Mouse (Mus musculus) heart, embryonic 13.5 days (tissue): ENCODE data around the gene 2210016L21Rik. TPM values are rescaled to one million over a fixed set of nuclear protein-coding genes. Genes with fewer than 3 reads are reported as not detected.
A peak's percentile ranks its signal among the peaks of the same experiment; 100 is the strongest.

Experiments used
- ATAC-seq: fragments of 200-750 bp; cut with Nextera tagmentation; 2 replicates; pipeline ENCODE4 v1.8.0; 2017; ENCODE audit warnings: moderate TSS enrichment; ENCODE audit not compliant: insufficient number of reproducible peaks, low FRiP score, low TSS enrichment; ENCODE audit errors: extremely low read depth
- H3K27ac ChIP-seq: fragments of 300-500 bp; sonication (generic); replicated peaks from 2 replicates; pipeline ENCODE4 v1.5.1; 2015; ENCODE audit warnings: moderate library complexity, mild to moderate bottlenecking, inconsistent platforms
- H3K27me3 ChIP-seq: fragments of 300-500 bp; sonication (generic); replicated peaks from 2 replicates; pipeline ENCODE4 v1.6.1; 2015; ENCODE audit warnings: mild to moderate bottlenecking, inconsistent platforms
- H3K36me3 ChIP-seq: fragments of 300-500 bp; sonication (generic); 2 replicates; pipeline ENCODE4 v1.6.1; 2015; ENCODE audit warnings: mild to moderate bottlenecking, inconsistent platforms
- H3K4me1 ChIP-seq: fragments of 300-500 bp; sonication (generic); 2 replicates; pipeline ENCODE4 v1.6.1; 2015; ENCODE audit warnings: inconsistent platforms
- H3K4me2 ChIP-seq: fragments of 300-500 bp; sonication (generic); 2 replicates; pipeline ENCODE4 v1.6.1; 2015; ENCODE audit warnings: inconsistent platforms, mild to moderate bottlenecking, moderate library complexity
- H3K4me3 ChIP-seq: fragments of 300-500 bp; sonication (generic); 2 replicates; pipeline ENCODE4 v1.5.1; 2015; ENCODE audit warnings: moderate library complexity, mild to moderate bottlenecking, inconsistent platforms
- H3K9ac ChIP-seq: fragments of 300-500 bp; sonication (generic); 2 replicates; pipeline ENCODE4 v1.6.1; 2015; ENCODE audit warnings: inconsistent platforms, mild to moderate bottlenecking, moderate library complexity
- H3K9me3 ChIP-seq: fragments of 300-500 bp; sonication (generic); 2 replicates; pipeline ENCODE4 v1.6.1; 2016; ENCODE audit warnings: inconsistent platforms
- WGBS: fragments of 180-500 bp; shearing (Covaris S2); methylation state at CpG from one replicate; pipeline ENCODE4 v1.1.7; 2015; ENCODE audit warnings: mixed read lengths; 5-methylcytosine and 5-hydroxymethylcytosine counted together
- polyA plus RNA-seq: library from polyadenylated mRNA; unstranded; fragments of >200 nt; fragmentation: Nextera tagmentation; extraction: Ambion mirVana; gene quantifications from 2 replicates; pipeline ENCODE4 v1.2.1, GENCODE M21; 2015

Gene 2210016L21Rik
- polyA plus RNA-seq, 1 experiment from 2014 or later = 37.4 TPM

DNA sequence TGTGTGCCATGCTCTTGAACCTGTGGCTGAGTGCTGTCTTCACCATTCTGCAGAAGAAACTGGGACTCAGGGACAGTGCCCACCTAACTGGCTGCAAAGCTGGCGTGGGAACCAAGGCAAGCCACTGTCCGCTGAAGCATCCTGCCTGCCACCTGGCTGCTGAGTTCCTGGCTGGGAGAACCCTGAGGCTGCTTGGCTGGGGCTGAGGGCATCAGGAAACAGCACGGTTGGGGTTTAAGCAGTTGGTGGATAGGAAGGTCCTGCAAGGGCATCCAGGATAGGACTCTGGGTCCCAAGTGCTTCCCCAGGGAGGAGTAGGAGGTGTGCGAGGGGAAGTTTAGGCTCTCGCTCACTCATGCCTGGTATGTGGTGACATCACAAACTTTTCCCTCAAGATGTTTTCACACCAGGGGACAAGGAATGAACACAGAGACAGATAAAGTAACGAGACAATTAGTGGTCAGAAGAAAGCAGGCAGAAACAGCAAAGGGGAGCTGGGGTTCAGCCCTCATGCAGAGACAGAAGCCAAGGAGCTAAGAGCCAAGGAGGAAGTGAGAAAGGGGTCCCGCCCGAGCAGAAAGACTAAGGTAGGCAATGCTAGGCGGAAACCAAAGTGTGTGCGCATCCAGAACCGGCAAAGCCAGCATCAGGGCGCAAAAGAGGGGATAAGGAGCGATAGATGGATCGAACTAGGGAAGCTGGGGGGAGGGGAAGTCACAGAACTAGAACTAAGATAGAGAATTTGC is 25.7 kb downstream of the 2210016L21Rik start:
- no peak overlapping the region for H3K4me3 ChIP-seq
- peaks cover 25% of the 10 kb centered on the region for H3K4me1 ChIP-seq
- H3K27me3 ChIP-seq = peaks cover 41% of the 10 kb centered on the region
- no peaks in the 10 kb centered on the region for H3K36me3 ChIP-seq
- no peak for ATAC-seq
- no peaks in the 10 kb centered on the region for H3K9me3 ChIP-seq
- H3K4me2 ChIP-seq = no peak overlapping the region
- no peak overlapping the region for H3K27ac ChIP-seq
- WGBS = 31% methylated on average over 14 of the region's 14 CpGs
- H3K9ac ChIP-seq = no peak overlapping the region

DNA sequence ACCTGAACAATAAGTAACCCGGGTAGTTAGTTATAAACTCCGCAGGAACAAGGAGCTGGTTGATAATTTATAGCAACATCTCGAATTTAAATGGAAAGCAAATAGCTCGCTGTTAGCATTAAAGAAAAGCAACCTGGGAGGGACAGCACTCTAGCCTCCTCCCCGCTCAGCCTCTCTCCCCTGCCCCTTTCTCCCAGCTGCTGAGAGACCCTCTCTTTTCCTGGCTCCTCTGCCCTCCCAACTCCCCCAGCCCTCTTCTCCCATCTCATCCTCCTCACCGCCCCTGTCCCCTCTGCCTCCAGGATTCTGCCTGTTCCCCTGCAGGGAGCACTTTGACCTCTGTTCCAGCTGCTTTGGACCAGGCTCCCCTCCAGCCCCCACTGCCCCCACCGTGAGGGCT is 26.7 kb downstream of the 2210016L21Rik start:
- no peak overlapping the region for H3K9ac ChIP-seq

GRCm38 (mm10) chr5:114969064-114969463 is 27.1 kb downstream of the 2210016L21Rik start:
- Histone ChIP-seq H3K4me1 (peaks cover 21% of the 10 kb centered on the region), H3K9ac (no peak overlapping the region), H3K27ac (no peak overlapping the region), H3K36me3 (no peaks in the 10 kb centered on the region), H3K9me3 (no peaks in the 10 kb centered on the region), H3K4me2 (no peak overlapping the region), H3K4me3 (no peak overlapping the region), H3K27me3 (peaks cover 41% of the 10 kb centered on the region)
- no peak for ATAC-seq
- WGBS = 18% methylated on average over 4 of the region's 4 CpGs

More for the DNA sequence above, 26.7 kb downstream of the 2210016L21Rik start:
- no peak for ATAC-seq
- 36% methylated on average over 7 of the region's 7 CpGs for WGBS
- H3K27ac ChIP-seq = no peak overlapping the region
- no peaks in the 10 kb centered on the region for H3K9me3 ChIP-seq
- H3K36me3 ChIP-seq = no peaks in the 10 kb centered on the region
- no peak overlapping the region for H3K4me3 ChIP-seq
- H3K27me3 ChIP-seq = peaks cover 41% of the 10 kb centered on the region
- peaks cover 25% of the 10 kb centered on the region for H3K4me1 ChIP-seq
- no peak overlapping the region for H3K4me2 ChIP-seq

- Histone ChIP-seq H3K27me3 (peaks cover 41% of the 10 kb centered on the region), H3K36me3 (no peaks in the 10 kb centered on the region), H3K9ac (no peak overlapping the region), H3K4me2 (no peak overlapping the region), H3K4me1 (peaks cover 15% of the 10 kb centered on the region), H3K9me3 (no peaks in the 10 kb centered on the region), H3K27ac (no peak overlapping the region), H3K4me3 (no peak overlapping the region)
- 56% methylated on average over 13 of the region's 13 CpGs for WGBS
- no peak for ATAC-seq
These were observed 27.8 kb downstream of the 2210016L21Rik start for GRCm38 (mm10) chr5:114969609-114970215.

- no peak for ATAC-seq
- Histone ChIP-seq H3K4me1 (peaks cover 4% of the 10 kb centered on the region), H3K27me3 (peaks cover 41% of the 10 kb centered on the region), H3K9me3 (no peaks in the 10 kb centered on the region), H3K4me2 (no peak within 1 kb of the TSS), H3K27ac (no peak within 1 kb of the TSS), H3K36me3 (no peaks in the 10 kb centered on the region), H3K9ac (0 out of 2 replicates have a peak within 1 kb of the TSS, but pooled peaks have one; percentile 33), H3K4me3 (no peak within 1 kb of the TSS)
- 80% methylated on average over 17 of the region's 17 CpGs for WGBS
These were observed 28.9 kb downstream of the 2210016L21Rik start, which contains the start of gene Hnf1a for GRCm38 (mm10) chr5:114970824-114971227. Gene Hnf1a, minus strand, starts transcription at chr5:114971094.

- Histone ChIP-seq H3K9ac (no peak overlapping the region), H3K4me1 (peaks cover 3% of the 10 kb centered on the region), H3K4me3 (no peak overlapping the region), H3K9me3 (no peaks in the 10 kb centered on the region), H3K4me2 (no peak overlapping the region), H3K36me3 (no peaks in the 10 kb centered on the region), H3K27me3 (peaks cover 34% of the 10 kb centered on the region), H3K27ac (no peak overlapping the region)
- no peak for ATAC-seq
- WGBS = 73% methylated on average over 9 of the region's 9 CpGs
These were observed 30.2 kb downstream of the 2210016L21Rik start for GRCm38 (mm10) chr5:114972201-114972600.

DNA sequence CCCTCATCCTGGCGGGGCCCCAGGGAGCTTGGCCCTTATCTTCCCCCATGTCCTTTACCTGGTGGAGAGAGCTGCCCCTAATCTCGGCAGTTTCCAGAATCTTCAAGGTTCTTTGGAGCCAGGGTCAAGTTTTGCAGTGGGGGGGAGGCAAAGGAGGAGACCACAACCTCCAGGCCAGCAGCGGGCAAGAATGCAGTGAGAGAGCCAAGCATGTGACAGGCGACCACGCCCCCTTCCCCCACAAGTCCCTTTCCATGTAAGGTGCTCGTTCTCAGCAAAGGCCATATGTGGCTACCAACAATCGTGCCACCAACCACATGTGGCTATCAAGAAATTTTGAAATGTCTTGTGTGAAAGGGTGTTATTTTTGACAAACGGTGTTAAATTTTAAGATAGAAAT is 31.2 kb downstream of the 2210016L21Rik start:
- Histone ChIP-seq H3K27ac (no peak overlapping the region), H3K4me3 (no peak overlapping the region), H3K9ac (no peak overlapping the region), H3K4me2 (no peak overlapping the region), H3K9me3 (no peaks in the 10 kb centered on the region), H3K27me3 (peaks cover 25% of the 10 kb centered on the region), H3K36me3 (no peaks in the 10 kb centered on the region), H3K4me1 (no peaks in the 10 kb centered on the region; the same call in 1 of the 2 replicates)
- 68% methylated on average over 8 of the region's 8 CpGs for WGBS
- no peak for ATAC-seq

- no peaks in the 10 kb centered on the region for H3K9me3 ChIP-seq
- H3K36me3 ChIP-seq = no peaks in the 10 kb centered on the region
- H3K4me3 ChIP-seq = no peak overlapping the region
- no peak for ATAC-seq
- H3K9ac ChIP-seq = no peak overlapping the region
- no peak overlapping the region for H3K27ac ChIP-seq
- no peaks in the 10 kb centered on the region for H3K27me3 ChIP-seq
- H3K4me1 ChIP-seq = peaks cover 16% of the 10 kb centered on the region
- H3K4me2 ChIP-seq = no peak overlapping the region
These were observed 35.0 kb downstream of the 2210016L21Rik start for GRCm38 (mm10) chr5:114976935-114977334.

GRCm38 (mm10) chr5:114978473-114978872 is 36.5 kb downstream of the 2210016L21Rik start:
- no peak overlapping the region for H3K27ac ChIP-seq
- no peaks in the 10 kb centered on the region for H3K27me3 ChIP-seq
- H3K4me1 ChIP-seq = peaks cover 16% of the 10 kb centered on the region
- 63% methylated on average over 11 of the region's 11 CpGs for WGBS
- no peak overlapping the region for H3K9ac ChIP-seq
- H3K4me3 ChIP-seq = peak overlapping the region; percentile 61; the same call in 1 of the 2 replicates
- no peaks in the 10 kb centered on the region for H3K9me3 ChIP-seq
- no peaks in the 10 kb centered on the region for H3K36me3 ChIP-seq
- no peak overlapping the region for H3K4me2 ChIP-seq
- no peak for ATAC-seq

DNA sequence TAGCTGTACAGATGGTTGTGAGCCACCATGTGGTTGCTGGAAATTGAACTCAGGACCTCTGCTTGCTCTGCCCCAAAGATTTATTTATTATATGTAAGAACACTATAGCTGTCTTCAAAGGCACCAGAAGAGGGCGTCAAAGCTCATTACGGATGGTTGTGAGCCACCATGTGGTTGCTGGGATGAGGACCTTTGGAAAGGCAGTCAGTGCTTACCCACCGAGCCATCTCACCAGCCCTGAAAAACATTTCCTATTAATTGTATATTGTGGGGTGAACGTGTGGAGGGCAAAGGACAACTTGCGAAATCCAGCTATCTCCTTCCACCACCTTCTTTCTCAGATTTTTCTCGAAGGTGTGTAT is 36.9 kb downstream of the 2210016L21Rik start:
- ATAC-seq = no peak
- H3K9me3 ChIP-seq = no peaks in the 10 kb centered on the region
- peaks cover 16% of the 10 kb centered on the region for H3K4me1 ChIP-seq
- no peaks in the 10 kb centered on the region for H3K27me3 ChIP-seq
- peak overlapping the region; percentile 61 for H3K4me3 ChIP-seq
- no peaks in the 10 kb centered on the region for H3K36me3 ChIP-seq
- no peak overlapping the region for H3K27ac ChIP-seq
- WGBS = 4% methylated on average over 6 of the region's 6 CpGs
- H3K9ac ChIP-seq = peak overlapping the region; percentile 75
- H3K4me2 ChIP-seq = peak overlapping the region; percentile 86

DNA sequence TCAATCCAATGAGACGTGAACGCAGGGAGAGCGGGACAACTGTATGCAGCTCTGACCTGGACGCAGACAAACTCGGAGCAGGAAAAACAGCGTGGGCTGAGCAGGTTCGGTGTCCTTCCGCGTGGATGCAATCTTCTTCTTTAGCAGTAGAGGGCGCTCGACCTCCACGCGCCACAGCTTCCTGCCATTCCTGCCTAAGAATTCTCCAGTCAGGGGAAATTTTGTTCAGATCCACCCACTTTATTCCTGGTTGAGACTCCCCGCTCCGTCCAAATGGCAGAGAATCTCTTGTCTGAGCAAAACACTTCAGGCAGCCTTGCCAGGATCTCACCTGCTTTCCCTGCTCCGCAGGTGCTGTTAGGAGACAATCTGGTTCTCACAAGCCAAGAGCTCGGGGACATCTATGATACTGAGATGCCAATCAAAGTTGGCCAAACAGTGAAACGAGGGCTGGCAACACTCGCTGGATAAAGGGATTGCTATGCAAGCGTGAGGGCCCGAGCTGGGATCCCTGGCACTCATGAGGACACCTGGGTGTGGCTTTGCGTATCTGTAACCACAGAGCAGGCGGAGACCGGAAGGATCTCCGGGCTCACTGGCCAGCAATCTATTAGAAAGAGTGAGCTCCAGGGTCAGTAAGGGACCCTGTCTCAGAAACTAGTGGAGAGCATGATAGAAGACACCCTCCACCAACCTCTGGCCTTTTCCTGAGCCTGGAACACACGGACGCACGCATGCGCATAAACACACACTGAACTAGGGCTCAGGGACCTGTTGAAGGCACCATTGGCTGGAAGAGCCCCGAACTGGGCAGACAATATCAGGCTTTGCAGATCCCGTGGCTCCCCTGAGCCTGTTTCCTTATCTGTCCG is 37.5 kb downstream of the 2210016L21Rik start:
- Histone ChIP-seq H3K27ac (peak overlapping the region; percentile 8; the same call in 1 of the 2 replicates), H3K4me3 (peak overlapping the region; percentile 61), H3K4me2 (peak overlapping the region; percentile 86), H3K9me3 (no peaks in the 10 kb centered on the region), H3K27me3 (no peaks in the 10 kb centered on the region), H3K4me1 (peaks cover 16% of the 10 kb centered on the region), H3K36me3 (no peaks in the 10 kb centered on the region), H3K9ac (peak overlapping the region; percentile 76)
- peak; percentile 45 for ATAC-seq
- 4% methylated on average over 32 of the region's 32 CpGs for WGBS
